Mouse (Mus musculus): ENCODE measurements around the gene Adh6b.

DNA sequence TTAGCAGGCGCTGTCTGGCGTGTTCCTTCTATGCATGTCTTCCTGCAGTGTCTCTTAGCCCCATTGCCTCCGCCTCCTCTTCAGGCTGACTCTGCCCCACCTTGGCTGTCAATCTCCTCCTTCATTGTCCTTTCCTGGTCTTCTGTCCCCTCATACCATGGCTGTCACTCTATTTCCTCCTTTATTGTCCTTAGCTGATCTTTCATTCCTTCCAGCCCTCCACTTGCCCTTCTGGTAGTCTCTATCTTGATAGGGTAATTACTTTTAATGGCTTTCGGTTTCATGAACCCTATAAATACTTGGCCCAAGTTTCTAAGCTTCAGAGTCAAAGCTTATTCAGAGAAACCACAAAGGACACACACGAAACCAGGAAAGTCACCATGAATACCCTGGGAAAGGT, 28.6 kb upstream of the Adh6b start, which contains the start of gene Adh6a:
- TF ChIP-seq CTCF (conservative IDR thresholded peaks at IDR 0.05; ENCODE audit: low read length) (no peak), NANOG (IDR thresholded peaks at IDR 0.05; ENCODE audit: borderline replicate concordance, low read length) (no peak)

Measured in E14TG2a.4 (cell line).